Mouse (Mus musculus) frontal cortex, adult 2 months (tissue): Measurements from ENCODE around the gene Fam214b. TPM values are rescaled to one million over a fixed set of nuclear protein-coding genes. Genes with fewer than 3 reads are reported as not detected.

Source experiments
- DNase-seq, 2 experiments: peaks; one replicate each; pipeline ENCODE4 v3.0.0; 2022; ENCODE audit warnings: low spot score in 1 of 2; ENCODE audit errors: extremely low spot score in 1 of 2
- polyA plus RNA-seq: library from polyadenylated mRNA; depleted of rRNA; stranded (reverse); fragments of >200 nt; gene quantifications from 2 replicates; pipeline ENCODE4 v1.2.3, GENCODE M21; 2012; rRNA removed

Gene Fam214b
- 31.7 and 37.3 TPM in 2 replicates for polyA plus RNA-seq

GRCm38 (mm10) chr4:43045659-43046302, at the start of gene Fam214b:
TSS of gene Fam214b (minus strand) at chr4:43046220.
- peak; percentile 92 to 96 for DNase-seq

GRCm38 (mm10) chr4:43091183-43091582, 45.2 kb upstream of the Fam214b start:
- DNase-seq: no peak

- DNase-seq: no peak
Observed at GRCm38 (mm10) chr4:43089950-43090349, 43.9 kb upstream of the Fam214b start.

GRCm38 (mm10) chr4:43082458-43082857, 36.4 kb upstream of the Fam214b start:
- DNase-seq: no peak

- no peak for DNase-seq
Observed at GRCm38 (mm10) chr4:43078071-43078718, 32.2 kb upstream of the Fam214b start.

DNA sequence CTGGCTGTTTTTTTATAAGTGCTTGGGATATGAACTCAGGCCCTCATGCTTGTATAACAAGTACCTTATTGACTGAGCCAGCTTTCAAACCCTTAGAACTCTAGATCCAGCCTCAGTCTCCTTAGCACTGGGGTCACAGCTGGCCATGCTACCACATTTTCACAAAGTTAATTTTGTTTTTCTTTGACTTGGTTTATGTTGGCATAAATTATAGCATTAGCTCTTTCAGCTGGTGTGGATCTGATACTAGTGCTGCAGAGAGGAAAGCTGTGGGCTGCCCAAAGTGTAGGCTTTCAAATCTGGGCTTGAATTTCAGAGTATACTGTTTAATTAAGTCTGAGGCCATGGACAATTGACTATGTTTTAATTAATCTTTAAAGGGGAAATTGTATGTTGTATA, 28.9 kb upstream of the Fam214b start:
- DNase-seq: no peak

DNA sequence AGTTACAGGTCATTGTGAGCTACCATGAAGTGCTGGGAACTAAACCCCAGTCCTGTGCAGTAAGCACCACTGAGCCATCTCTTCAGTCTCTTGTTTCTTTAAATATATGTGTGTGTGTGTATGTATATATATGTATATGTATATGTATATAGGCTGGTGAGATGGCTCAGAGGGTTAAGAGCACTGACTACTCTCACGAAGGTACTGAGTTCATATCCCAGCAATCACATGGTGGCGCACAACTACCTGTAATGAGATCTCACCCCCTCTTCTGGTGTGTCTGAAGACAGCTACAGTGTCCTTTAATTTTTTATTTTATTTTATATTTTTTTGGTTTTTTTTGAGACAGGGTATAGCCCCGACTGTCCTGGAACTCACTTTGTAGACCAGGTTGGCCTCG, 19.5 kb upstream of the Fam214b start:
- no peak for DNase-seq

DNA sequence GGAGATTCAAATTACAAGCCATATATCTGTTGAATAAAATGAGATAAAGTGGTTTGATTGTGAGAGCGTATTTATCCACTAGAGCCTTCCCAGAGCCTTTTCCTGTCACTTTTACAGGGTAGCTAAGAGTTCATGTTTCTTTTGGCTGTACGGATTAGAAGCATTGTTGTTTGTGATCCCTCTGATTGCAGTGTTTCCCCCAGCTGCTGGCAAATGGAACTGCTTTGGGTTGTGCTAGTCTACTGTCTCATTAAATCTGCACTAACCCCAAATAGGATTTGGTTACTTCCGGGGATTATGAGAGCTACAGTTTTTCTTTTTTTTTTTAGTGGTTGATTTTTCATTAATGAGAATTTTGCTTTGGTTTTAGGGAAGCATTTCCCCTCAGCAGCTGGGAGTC, 14.3 kb upstream of the Fam214b start:
- no peak for DNase-seq

DNA sequence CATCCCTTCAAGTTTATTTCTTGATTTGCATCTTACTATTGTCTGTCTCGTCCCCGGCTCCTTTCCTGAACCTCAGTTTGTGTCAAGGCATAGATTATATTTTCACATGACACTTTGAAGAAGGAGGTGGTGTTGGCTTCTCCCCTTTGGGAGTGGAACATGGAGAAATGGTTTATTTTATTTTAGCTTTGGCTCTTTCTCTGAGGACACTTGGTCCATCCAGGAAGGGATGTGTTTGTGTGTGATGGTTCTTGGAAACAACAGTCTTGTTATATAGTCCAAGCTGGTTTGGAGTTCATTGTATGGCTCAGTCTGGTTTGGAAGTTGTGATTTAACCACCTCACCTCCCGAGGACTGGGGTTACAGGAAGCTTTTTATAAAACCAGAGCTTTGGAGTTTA, 13.7 kb upstream of the Fam214b start:
- DNase-seq: no peak

- peak; percentile 67 to 88 for DNase-seq
Observed at GRCm38 (mm10) chr4:43058753-43059654, 13.0 kb upstream of the Fam214b start, which contains the start of gene Unc13b. TSS of gene Unc13b (plus strand) at chr4:43058953.

GRCm38 (mm10) chr4:43058392-43058752, 12.4 kb upstream of the Fam214b start:
- no peak for DNase-seq

- DNase-seq: no peak
Observed at GRCm38 (mm10) chr4:43057654-43058053, 11.6 kb upstream of the Fam214b start.

GRCm38 (mm10) chr4:43052627-43053026, 6.6 kb upstream of the Fam214b start:
- peak in 1 of 2 experiments; percentile 82 for DNase-seq

GRCm38 (mm10) chr4:43047231-43047630, 1.2 kb upstream of the Fam214b start:
- DNase-seq: peak; percentile 72 to 92

- DNase-seq: no peak
Observed at GRCm38 (mm10) chr4:43046607-43047006, 587 bp upstream of the Fam214b start.

DNA sequence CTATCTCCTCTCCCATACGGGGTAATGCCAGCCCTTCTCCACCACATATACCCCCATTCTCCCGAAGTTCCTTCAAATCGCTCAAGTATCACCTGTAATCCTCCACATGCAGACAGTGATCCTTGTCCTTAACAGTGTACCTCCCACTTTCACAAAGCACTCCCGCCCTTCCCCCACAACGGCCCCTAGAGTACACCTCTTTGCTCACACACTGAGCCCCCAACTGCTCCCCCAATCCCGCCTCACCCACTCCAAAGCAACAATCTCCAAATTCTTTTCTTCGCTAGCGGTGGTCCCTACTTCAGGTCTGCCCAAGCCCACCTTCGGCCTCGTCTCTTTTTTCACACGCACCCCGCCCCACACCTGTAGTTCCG, 748 bp downstream of the Fam214b start:
- DNase-seq: no peak

DNA sequence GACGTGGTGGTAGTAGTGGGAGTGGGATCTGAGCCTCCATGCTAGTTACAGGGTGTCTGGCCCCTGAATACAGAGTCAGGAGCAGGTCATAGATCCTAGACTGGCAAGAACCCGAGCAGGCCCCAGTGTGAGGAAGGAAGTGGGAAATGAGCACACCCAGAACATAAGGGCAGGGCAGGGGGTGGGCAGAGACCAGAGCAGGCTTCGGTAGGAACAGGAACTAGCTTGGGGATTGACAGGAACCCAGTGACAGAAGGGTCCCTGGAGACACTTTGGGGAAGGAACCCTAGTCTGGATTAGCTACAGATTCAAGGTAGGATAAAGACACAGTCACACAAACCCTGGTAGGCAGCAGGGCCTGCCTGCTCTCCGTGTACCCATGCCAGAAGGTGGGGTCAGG, 1.3 kb downstream of the Fam214b start:
- no peak for DNase-seq

- DNase-seq: peak; percentile 59 to 61
Observed at GRCm38 (mm10) chr4:43043644-43044357, 2.2 kb downstream of the Fam214b start.

GRCm38 (mm10) chr4:43040881-43041547, 5.0 kb downstream of the Fam214b start:
- DNase-seq: no peak

DNA sequence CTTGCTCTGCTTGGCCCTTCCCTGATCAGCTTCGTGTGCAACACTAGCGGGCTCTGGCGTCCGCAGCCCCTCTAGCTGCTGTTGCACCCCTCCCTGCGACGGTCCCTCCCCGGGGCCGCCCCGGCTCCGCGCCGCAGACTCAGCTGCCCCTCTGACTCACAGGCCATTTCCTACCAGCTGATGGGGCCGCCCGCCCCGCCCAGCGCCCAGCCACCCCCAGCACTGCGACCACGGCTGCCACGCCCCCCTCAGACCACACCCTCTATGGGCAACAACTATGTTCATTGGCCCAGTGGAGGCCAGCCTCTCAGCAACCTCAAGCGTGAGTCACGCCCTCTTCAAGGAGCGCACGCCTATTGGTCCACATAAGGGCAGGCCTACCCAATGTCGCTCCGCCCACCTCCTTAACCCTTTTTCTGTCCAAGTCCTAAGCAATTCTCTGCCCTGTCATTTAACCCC, 5.9 kb downstream of the Fam214b start:
- DNase-seq: peak; percentile 96
